Mouse (Mus musculus) forebrain, embryonic 15.5 days (tissue): Measurements from ENCODE around the gene Galt. TPM values are rescaled to one million over a fixed set of nuclear protein-coding genes. Genes with fewer than 3 reads are reported as not detected.
A peak's percentile ranks its signal among the peaks of the same experiment; 100 is the strongest.

Experiments
- ATAC-seq: fragments of 200-750 bp; cut with Nextera tagmentation; replicated peaks from 2 replicates; pipeline ENCODE4 v1.8.0; 2017; ENCODE audit warnings: mild to moderate bottlenecking, moderate TSS enrichment, moderate library complexity
- H3K27ac ChIP-seq: fragments of 300-500 bp; sonication (generic); replicated peaks from 2 replicates; pipeline ENCODE4 v1.5.1; 2015; ENCODE audit warnings: mild to moderate bottlenecking, inconsistent platforms
- H3K27me3 ChIP-seq: fragments of 300-500 bp; sonication (generic); 2 replicates; pipeline ENCODE4 v1.6.1; 2015; ENCODE audit warnings: inconsistent platforms
- H3K36me3 ChIP-seq: fragments of 300-500 bp; sonication (generic); 2 replicates; pipeline ENCODE4 v1.6.1; 2015; ENCODE audit warnings: mild to moderate bottlenecking, inconsistent platforms
- H3K4me1 ChIP-seq: fragments of 300-500 bp; sonication (generic); 2 replicates; pipeline ENCODE4 v1.6.1; 2015; ENCODE audit warnings: inconsistent platforms
- H3K4me2 ChIP-seq: fragments of 300-500 bp; sonication (generic); replicated peaks from 2 replicates; pipeline ENCODE4 v1.6.1; 2015; ENCODE audit warnings: mild to moderate bottlenecking, inconsistent platforms
- H3K4me3 ChIP-seq: fragments of 300-500 bp; sonication (generic); 2 replicates; pipeline ENCODE4 v1.5.1; 2015; ENCODE audit warnings: mild to moderate bottlenecking, inconsistent platforms
- H3K9ac ChIP-seq: fragments of 300-500 bp; sonication (generic); replicated peaks from 2 replicates; pipeline ENCODE4 v1.6.1; 2015; ENCODE audit warnings: mild to moderate bottlenecking, inconsistent platforms
- H3K9me3 ChIP-seq: fragments of 300-500 bp; sonication (generic); 2 replicates; pipeline ENCODE4 v1.6.1; 2016; ENCODE audit warnings: inconsistent platforms
- WGBS: fragments of 180-500 bp; shearing (Covaris S2); methylation state at CpG from one replicate; pipeline ENCODE4 v1.1.7; 2015; ENCODE audit warnings: mixed read lengths; 5-methylcytosine and 5-hydroxymethylcytosine counted together
- polyA plus RNA-seq: library from polyadenylated mRNA; unstranded; fragments of >200 nt; fragmentation: Nextera tagmentation; extraction: Ambion mirVana; gene quantifications from 2 replicates; pipeline ENCODE4 v1.2.1, GENCODE M21; 2015

Galt gene
- polyA plus RNA-seq = 22.7 and 23.5 TPM in 2 replicates

DNA sequence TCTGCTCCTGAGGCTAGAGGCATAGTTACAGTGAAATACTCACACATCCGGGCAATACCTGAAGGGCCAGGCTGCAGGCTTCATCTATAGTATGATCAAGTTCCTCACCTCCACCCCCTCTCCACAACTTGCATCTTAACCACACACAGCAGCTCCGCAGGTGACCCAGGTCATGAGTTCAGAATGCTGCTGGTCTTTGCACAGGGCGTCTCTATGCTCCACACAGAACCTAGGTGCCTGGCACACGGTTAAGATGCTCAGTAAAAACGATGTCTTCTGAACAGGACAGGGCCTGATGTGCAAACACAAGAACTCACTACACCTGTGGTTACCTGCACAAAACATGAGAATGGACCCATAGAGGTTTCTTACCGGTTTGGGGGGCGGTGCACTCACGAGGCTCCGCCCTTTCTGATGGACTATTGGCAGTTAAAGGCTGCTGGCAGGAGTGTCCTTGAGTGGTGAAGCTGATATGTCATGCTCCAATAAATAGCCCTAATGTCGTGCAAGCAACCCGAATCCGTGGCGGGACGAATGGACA is at the start of gene Galt:
Galt (plus strand) TSS at position 432 of the 541 bp plus-strand sequence.
- 14% methylated on average over 14 of the region's 14 CpGs for WGBS
- Histone ChIP-seq H3K36me3 (no peaks in the 10 kb centered on the region), H3K9me3 (no peaks in the 10 kb centered on the region), H3K4me2 (peak within 1 kb of the TSS; percentile 93), H3K9ac (peak within 1 kb of the TSS; percentile 74), H3K4me1 (peaks cover 12% of the 10 kb centered on the region), H3K27me3 (no peaks in the 10 kb centered on the region), H3K27ac (peak within 1 kb of the TSS; percentile 66), H3K4me3 (peak within 1 kb of the TSS; percentile 75)
- peak; percentile 65 for ATAC-seq

DNA sequence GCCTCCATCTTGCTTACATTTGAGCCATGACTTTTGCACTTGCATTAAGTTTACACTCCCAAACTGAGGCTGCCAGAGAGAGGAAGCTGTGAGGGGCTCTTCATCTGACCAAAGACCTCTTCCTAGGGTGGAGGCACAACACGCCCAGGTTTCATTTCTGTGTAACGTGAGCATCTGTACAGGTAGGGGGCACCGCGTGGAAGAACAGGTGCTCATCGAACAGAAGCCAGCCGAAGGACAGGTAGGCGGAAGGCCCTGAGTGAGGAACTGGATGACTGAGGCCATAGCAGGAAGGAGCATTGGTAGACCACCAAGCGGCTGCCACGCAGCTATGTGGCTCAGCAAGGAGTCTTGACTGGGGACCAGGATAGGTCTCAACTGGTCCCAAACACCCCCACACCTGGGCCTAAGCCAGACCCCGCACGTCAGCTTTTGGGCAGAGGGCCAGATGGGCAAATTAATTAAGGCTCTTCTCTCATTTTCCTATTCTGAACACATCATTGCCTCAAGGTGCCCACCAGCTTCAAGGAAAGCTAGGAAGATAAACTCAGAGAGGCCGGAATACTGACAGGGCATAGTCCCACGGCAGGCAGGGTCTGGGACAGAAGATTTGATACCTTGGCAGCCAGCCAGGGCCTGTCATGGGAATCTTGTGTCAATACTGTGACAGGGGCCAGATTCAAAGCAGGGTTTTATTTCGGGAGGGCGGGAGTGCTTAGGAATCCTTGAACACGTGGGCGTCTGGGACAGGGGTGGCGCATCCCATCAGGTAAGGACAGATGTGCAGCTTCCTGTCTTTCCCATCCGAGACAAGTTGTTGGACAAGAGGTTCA is 48.9 kb upstream of the Galt start:
- ATAC-seq = no peak
- Histone ChIP-seq H3K4me1 (peaks cover 29% of the 10 kb centered on the region), H3K27me3 (no peaks in the 10 kb centered on the region), H3K36me3 (peaks cover 4% of the 10 kb centered on the region; the same call in 1 of the 2 replicates), H3K4me3 (no peak overlapping the region), H3K9ac (no peak overlapping the region), H3K4me2 (peak overlapping the region; percentile 28; the same call in 1 of the 2 replicates), H3K27ac (peak overlapping the region; percentile 14; the same call in 1 of the 2 replicates), H3K9me3 (no peaks in the 10 kb centered on the region)
- 42% methylated on average over 19 of the region's 19 CpGs for WGBS

DNA sequence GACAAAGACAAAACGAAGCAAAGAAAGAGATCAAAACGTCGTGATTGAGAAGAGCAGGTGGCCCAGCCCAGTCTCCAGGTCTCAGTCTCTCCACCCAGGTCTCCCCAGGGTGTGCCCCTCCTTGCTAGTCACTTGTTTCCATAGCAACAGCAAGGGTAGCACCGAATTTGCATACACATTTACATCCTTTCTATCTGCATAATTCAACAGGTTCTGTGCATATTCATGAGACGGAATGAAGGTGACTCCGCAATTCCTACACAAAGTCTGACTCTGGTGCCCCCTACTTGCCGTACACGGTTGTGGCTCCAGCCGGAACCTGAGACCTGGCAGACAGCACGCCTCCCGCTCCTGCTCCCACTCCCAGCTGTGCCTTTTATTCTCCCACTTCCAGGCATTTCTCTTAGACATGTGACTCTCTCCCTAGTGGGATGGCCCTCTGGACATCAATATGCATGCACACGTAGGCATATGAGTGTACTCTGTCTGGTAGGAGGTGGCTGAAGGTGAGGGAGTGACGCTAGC is 48.0 kb upstream of the Galt start:
- Histone ChIP-seq H3K36me3 (peaks cover 4% of the 10 kb centered on the region; the same call in 1 of the 2 replicates), H3K4me3 (no peak overlapping the region), H3K9ac (no peak overlapping the region; the same call in 1 of the 2 replicates), H3K4me2 (peak overlapping the region; percentile 28), H3K27ac (peak overlapping the region; percentile 51), H3K27me3 (no peaks in the 10 kb centered on the region), H3K4me1 (peaks cover 38% of the 10 kb centered on the region), H3K9me3 (no peaks in the 10 kb centered on the region)
- peak; percentile 76 for ATAC-seq
- WGBS = 1% methylated on average over 13 of the region's 13 CpGs

DNA sequence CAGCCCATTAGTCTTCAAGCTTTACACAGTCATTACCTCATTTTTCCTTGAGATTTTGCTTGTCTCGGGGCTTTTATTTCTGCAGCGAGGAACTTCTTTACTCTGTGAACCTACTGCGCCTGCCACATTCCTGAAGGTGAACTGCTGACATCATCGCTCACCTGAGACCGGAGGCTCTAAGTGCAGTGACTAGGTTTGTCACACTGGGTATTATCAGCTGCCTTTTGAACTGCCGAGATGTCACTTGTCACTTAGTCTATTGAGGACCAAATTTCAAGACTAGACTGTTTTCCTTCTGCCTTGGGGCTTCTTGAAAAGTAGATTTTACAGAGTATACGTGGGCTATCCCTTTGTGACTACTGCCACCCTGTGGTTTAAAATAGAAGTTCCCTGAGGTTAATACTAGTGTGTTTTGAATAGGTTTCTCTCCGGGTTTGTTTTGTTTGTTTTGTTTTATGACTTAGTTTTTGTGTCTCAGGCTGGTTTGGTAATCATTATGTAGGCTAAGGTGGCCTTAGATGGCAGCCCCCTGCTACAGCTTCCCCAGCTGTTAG is 46.8 kb upstream of the Galt start:
- peaks cover 48% of the 10 kb centered on the region for H3K4me1 ChIP-seq
- 37% methylated on average over 8 of the region's 8 CpGs for WGBS
- H3K27me3 ChIP-seq = no peaks in the 10 kb centered on the region
- H3K27ac ChIP-seq = 0 out of 2 replicates have a peak overlapping the region, but pooled peaks have one; percentile 4
- no peak overlapping the region for H3K4me3 ChIP-seq
- no peaks in the 10 kb centered on the region for H3K9me3 ChIP-seq
- H3K4me2 ChIP-seq = no peak overlapping the region
- H3K9ac ChIP-seq = no peak overlapping the region
- ATAC-seq = peak; percentile 18; the same call in 1 of the 2 replicates
- H3K36me3 ChIP-seq = peaks cover 4% of the 10 kb centered on the region; the same call in 1 of the 2 replicates

DNA sequence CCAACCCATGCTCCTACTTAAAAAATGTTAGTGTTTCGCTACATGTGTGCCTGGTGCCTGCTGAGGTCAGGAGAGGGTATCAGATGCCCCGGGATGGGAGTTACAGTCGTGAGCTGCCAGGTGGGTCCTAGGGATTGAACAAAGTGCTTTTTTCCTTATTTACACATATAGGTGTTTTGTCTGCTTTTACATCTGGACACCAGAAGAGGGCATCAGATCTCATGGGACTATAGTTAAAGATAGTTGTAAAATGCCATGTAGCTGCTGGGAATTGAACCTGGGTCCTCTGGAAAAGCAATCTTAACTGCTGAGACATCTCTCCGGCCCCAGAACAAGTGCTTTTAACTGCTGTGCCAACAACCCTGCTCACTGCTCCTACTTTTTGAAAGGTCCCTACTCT is 44.8 kb upstream of the Galt start:
- WGBS = 72% methylated on average over 4 of the region's 4 CpGs
- no peak overlapping the region for H3K4me3 ChIP-seq
- peaks cover 63% of the 10 kb centered on the region for H3K4me1 ChIP-seq
- no peak overlapping the region for H3K27ac ChIP-seq
- ATAC-seq = no peak
- H3K9ac ChIP-seq = no peak overlapping the region
- no peaks in the 10 kb centered on the region for H3K9me3 ChIP-seq
- no peaks in the 10 kb centered on the region for H3K27me3 ChIP-seq
- no peak overlapping the region for H3K4me2 ChIP-seq
- peaks cover 4% of the 10 kb centered on the region; the same call in 1 of the 2 replicates for H3K36me3 ChIP-seq

DNA sequence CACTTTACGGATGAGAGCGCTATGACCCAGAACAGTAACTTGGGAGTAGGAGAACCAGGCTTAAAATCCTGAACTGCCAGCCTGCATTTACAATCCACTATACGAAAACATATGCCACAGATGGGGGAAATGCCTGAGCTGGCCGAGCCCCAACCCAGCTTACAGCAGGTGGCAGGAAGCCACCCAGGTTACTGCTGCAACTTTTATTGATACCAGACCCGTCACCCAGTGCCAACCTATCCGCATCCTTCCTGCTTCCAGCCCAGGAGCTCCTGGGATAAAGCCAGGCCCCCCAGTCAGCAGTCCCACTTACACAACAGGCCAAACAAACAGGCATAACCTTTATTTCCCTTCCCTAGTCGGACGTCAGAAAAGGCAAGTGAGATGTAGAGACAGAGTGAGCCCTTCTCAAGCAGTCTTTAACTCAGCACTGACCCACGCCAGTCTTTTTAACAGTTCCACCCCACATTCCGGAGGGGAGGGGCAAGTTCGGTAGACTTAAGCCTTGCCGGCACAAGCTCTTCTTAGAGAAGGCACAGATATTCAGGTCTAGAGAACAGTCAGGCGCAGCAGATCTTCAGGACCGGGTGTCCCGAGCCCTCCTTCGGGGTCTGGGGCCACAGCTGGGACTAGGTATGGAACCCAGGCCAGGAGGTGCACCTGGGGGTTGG is 43.2 kb upstream of the Galt start:
- 59% methylated on average over 16 of the region's 16 CpGs for WGBS
- no peaks in the 10 kb centered on the region for H3K27me3 ChIP-seq
- no peaks in the 10 kb centered on the region for H3K9me3 ChIP-seq
- H3K27ac ChIP-seq = 0 out of 2 replicates have a peak overlapping the region, but pooled peaks have one; percentile 3
- peak overlapping the region; percentile 71 for H3K4me2 ChIP-seq
- peak overlapping the region; percentile 88 for H3K4me3 ChIP-seq
- ATAC-seq = no peak
- peaks cover 53% of the 10 kb centered on the region for H3K4me1 ChIP-seq
- H3K9ac ChIP-seq = peak overlapping the region; percentile 93; the same call in 1 of the 2 replicates
- H3K36me3 ChIP-seq = peaks cover 9% of the 10 kb centered on the region; the same call in 1 of the 2 replicates

DNA sequence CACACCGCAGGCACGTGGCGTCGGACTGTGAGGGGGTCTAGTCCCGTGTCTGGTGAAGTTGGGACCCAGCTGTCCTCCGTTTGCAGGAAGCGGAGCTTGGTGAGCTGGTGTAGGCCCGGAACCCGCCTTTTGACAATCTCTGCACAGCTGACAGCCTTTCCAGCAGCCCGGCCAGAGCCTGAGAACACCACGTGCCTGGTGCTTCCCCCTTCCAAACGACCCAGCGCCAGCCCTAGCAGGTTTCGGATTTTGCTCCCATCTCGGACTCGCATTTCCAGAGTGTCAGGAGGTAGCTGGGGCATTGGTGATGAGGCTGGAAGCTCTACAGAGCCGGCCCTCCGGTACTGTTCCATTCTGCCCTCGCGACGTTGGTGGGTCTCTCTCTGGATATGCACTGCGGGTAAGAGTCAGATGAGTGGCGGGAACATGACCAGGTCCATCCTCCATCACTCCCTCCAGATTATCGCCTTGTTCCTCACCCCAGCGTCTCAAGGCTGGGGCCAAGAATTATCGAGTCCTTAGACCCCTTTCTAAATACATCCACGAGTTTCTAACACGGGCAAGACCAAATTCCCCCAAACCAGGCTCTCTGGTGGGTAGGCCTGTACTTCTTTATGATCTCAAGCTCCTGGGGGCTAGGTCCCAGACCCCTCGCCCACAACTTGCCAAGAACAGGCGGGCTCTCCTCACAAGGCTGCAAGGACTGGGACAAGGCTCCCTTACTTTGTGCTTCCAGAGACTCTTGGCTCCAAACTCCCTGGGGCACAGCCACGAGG is 42.4 kb upstream of the Galt start:
- H3K27ac ChIP-seq = peak overlapping the region; percentile 80
- peak; percentile 14 for ATAC-seq

DNA sequence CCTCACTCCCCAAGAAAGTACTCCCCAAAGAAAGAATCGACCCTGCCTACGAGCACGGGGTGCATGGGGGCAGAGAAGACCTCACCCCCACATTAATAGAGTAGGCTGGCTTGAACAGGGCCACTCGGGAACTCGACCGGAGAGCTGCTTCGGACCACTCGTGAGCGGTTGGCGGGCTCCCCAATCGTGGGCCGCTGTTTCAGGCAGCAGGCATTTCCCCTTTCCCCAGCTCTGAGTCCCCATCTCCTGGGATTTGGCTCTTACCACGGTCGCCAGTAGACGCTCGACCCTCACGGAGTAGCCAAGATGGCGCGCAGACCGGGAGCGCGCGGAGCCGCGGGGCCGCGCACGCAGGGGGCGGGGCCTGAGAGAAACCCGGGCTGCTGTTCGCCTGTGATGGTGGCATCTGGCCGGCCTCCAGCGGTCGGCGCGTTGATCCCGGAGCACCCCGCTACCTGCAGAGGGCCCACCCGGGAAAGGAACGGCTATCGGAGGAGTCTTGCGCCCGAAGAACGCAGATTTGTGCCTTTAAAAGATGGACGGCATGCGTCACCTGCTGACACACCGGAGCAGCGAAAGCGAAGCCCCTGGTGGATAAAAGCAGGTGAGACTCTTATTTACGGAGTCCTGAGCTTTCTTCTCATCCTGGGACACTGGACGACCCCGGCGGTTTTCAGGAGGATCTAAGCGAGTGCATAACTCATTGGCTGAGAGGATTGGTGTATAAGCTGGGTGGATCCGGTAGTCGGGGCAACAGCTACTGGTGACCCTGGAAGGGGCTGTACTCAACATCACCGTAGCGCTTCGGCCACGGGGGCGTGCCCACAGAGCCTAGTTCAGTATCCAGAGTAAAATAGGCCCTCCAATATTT is 41.6 kb upstream of the Galt start, which contains the start of gene Rpp25l:
Rpp25l (minus strand) TSS at position 338 of the 871 bp plus-strand sequence.
- Histone ChIP-seq H3K4me1 (peaks cover 38% of the 10 kb centered on the region), H3K4me2 (peak within 1 kb of the TSS; percentile 71), H3K4me3 (peak within 1 kb of the TSS; percentile 88), H3K27me3 (no peaks in the 10 kb centered on the region), H3K9ac (peak within 1 kb of the TSS; percentile 93), H3K9me3 (no peaks in the 10 kb centered on the region), H3K27ac (peak within 1 kb of the TSS; percentile 80), H3K36me3 (peaks cover 25% of the 10 kb centered on the region)
- ATAC-seq = peak; percentile 53
- WGBS = under 1% methylated on average over 61 of the region's 61 CpGs

More for the DNA sequence above, 42.4 kb upstream of the Galt start:
- peak overlapping the region; percentile 93 for H3K9ac ChIP-seq
- peak overlapping the region; percentile 88 for H3K4me3 ChIP-seq
- no peaks in the 10 kb centered on the region for H3K9me3 ChIP-seq
- H3K4me2 ChIP-seq = peak overlapping the region; percentile 71
- H3K36me3 ChIP-seq = peaks cover 16% of the 10 kb centered on the region
- WGBS = 39% methylated on average over 31 of the region's 31 CpGs
- no peaks in the 10 kb centered on the region for H3K27me3 ChIP-seq
- peaks cover 45% of the 10 kb centered on the region for H3K4me1 ChIP-seq

DNA sequence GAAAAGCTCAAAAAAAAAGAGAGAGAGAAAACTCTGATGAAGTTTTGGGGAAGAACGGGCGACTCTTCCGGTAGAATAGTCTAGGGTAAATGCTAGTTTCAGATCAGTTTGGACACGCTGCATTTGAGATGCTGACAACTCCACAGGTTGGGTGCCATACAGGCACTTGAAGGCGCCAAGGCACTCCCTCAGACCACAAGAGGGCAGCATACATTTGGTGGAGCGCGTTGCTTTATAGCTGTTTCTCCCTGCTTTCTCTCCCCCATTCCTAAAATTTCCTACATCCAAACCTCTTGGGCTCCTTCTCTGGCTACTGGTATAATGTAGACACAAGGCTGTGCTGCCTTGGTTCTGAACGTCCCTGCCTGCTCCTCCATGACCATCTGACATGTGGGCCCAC is 40.8 kb upstream of the Galt start:
- Histone ChIP-seq H3K27me3 (no peaks in the 10 kb centered on the region), H3K4me1 (peaks cover 38% of the 10 kb centered on the region), H3K27ac (no peak overlapping the region), H3K9me3 (no peaks in the 10 kb centered on the region), H3K9ac (no peak overlapping the region), H3K4me3 (peak overlapping the region; percentile 88; the same call in 1 of the 2 replicates), H3K4me2 (peak overlapping the region; percentile 71), H3K36me3 (peaks cover 32% of the 10 kb centered on the region)
- ATAC-seq = peak; percentile 36; the same call in 1 of the 2 replicates
- WGBS = 10% methylated on average over 8 of the region's 8 CpGs

DNA sequence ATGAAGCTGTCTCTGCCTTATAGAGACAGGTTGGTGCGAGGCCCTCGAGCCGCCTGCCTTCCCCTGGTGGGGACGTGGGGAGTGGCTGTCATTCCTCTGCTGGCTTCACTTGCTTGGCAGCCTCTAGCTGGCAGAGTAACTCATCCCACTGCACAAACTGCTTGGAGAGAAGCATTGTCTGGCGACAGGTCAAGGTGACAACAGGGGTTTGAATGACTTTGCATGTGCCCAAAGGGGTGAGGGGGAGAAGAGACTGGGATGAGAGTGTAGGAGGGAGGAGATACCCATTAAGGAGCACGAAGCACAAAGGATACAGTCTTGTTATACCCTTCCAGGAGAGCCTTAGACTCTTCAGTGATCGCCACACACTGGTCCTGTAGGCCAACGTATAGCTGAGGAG is 39.9 kb upstream of the Galt start:
- Histone ChIP-seq H3K4me2 (no peak overlapping the region), H3K27ac (no peak overlapping the region), H3K4me1 (peaks cover 38% of the 10 kb centered on the region), H3K9me3 (no peaks in the 10 kb centered on the region), H3K4me3 (no peak overlapping the region), H3K9ac (no peak overlapping the region), H3K36me3 (peaks cover 39% of the 10 kb centered on the region), H3K27me3 (no peaks in the 10 kb centered on the region)
- ATAC-seq = no peak
- 79% methylated on average over 8 of the region's 8 CpGs for WGBS
